Mouse (Mus musculus) stomach, embryonic 15.5 days (tissue): Measurements from ENCODE around the gene Klhl8. TPM values are rescaled to one million over a fixed set of nuclear protein-coding genes. Genes with fewer than 3 reads are reported as not detected.
"Not testable (repeated sequence)": the region's sequence is repeated elsewhere in the genome, so short reads cannot be mapped to it uniquely, and the experiment has no call there.

Experiments used
- ATAC-seq: fragments of 200-750 bp; cut with Nextera tagmentation; 2 replicates; pipeline ENCODE4 v1.8.0; 2017; ENCODE audit warnings: low read depth, moderate number of reproducible peaks, moderate TSS enrichment; ENCODE audit not compliant: insufficient read depth, low FRiP score
- H3K27ac ChIP-seq: fragments of 300-500 bp; sonication (generic); 2 replicates; pipeline ENCODE4 v1.5.1; 2015; ENCODE audit warnings: mild to moderate bottlenecking, inconsistent platforms
- H3K27me3 ChIP-seq: fragments of 300-500 bp; sonication (generic); replicated peaks from 2 replicates; pipeline ENCODE4 v1.6.1; 2015; ENCODE audit warnings: inconsistent platforms
- H3K36me3 ChIP-seq: fragments of 300-500 bp; sonication (generic); 2 replicates; pipeline ENCODE4 v1.6.1; 2015; ENCODE audit warnings: inconsistent platforms
- H3K4me1 ChIP-seq: fragments of 300-500 bp; sonication (generic); 2 replicates; pipeline ENCODE4 v1.6.1; 2015; ENCODE audit warnings: inconsistent platforms
- H3K4me2 ChIP-seq: fragments of 300-500 bp; sonication (generic); 2 replicates; pipeline ENCODE4 v1.6.1; 2015; ENCODE audit warnings: mild to moderate bottlenecking, inconsistent platforms
- H3K4me3 ChIP-seq: fragments of 300-500 bp; sonication (generic); replicated peaks from 2 replicates; pipeline ENCODE4 v1.5.1; 2015; ENCODE audit warnings: inconsistent platforms
- H3K9ac ChIP-seq: fragments of 300-500 bp; sonication (generic); 2 replicates; pipeline ENCODE4 v1.6.1; 2015; ENCODE audit warnings: inconsistent platforms
- H3K9me3 ChIP-seq: fragments of 300-500 bp; sonication (generic); 2 replicates; pipeline ENCODE4 v1.6.1; 2016; ENCODE audit warnings: inconsistent platforms
- WGBS: fragments of 180-500 bp; shearing (Covaris S2); methylation state at CpG from one replicate; pipeline ENCODE4 v1.1.7; 2015; 5-methylcytosine and 5-hydroxymethylcytosine counted together
- polyA plus RNA-seq: library from polyadenylated mRNA; unstranded; fragments of >200 nt; fragmentation: Nextera tagmentation; extraction: Ambion mirVana; gene quantifications from 2 replicates; pipeline ENCODE4 v1.2.1, GENCODE M21; 2015

The Klhl8 gene
- polyA plus RNA-seq = 11.9 and 14.7 TPM in 2 replicates

GRCm38 (mm10) chr5:103910748-103911409 is at the start of gene Klhl8:
TSS of gene Klhl8 (minus strand) at chr5:103911259.
- under 1% methylated on average over 76 of the region's 86 CpGs for WGBS
- Histone ChIP-seq H3K27me3 (no peaks in the 10 kb centered on the region), H3K4me1 (no peaks in the 10 kb centered on the region), H3K4me2 (peak within 1 kb of the TSS; percentile 87), H3K9me3 (no peaks in the 10 kb centered on the region), H3K27ac (peak within 1 kb of the TSS; percentile 44; the same call in 1 of the 2 replicates), H3K9ac (peak within 1 kb of the TSS; percentile 76), H3K36me3 (no peaks in the 10 kb centered on the region), H3K4me3 (peak within 1 kb of the TSS; percentile 89)
- ATAC-seq = peak; percentile 98

GRCm38 (mm10) chr5:103954638-103955037 is 43.6 kb upstream of the Klhl8 start:
- no peak for ATAC-seq
- Histone ChIP-seq H3K27ac (no peak overlapping the region), H3K4me1 (no peaks in the 10 kb centered on the region), H3K4me3 (no peak overlapping the region), H3K4me2 (no peak overlapping the region), H3K9ac (no peak overlapping the region), H3K9me3 (no peaks in the 10 kb centered on the region), H3K27me3 (no peaks in the 10 kb centered on the region), H3K36me3 (no peaks in the 10 kb centered on the region)
- 81% methylated on average over 5 of the region's 5 CpGs for WGBS

GRCm38 (mm10) chr5:103953135-103954083 is 42.4 kb upstream of the Klhl8 start:
- H3K4me1 ChIP-seq = no peaks in the 10 kb centered on the region
- WGBS = 74% methylated on average over 10 of the region's 10 CpGs
- peak; percentile 50; the same call in 1 of the 2 replicates for ATAC-seq
- no peak overlapping the region for H3K4me3 ChIP-seq
- no peaks in the 10 kb centered on the region for H3K27me3 ChIP-seq
- no peak overlapping the region for H3K4me2 ChIP-seq
- no peak overlapping the region for H3K27ac ChIP-seq
- no peaks in the 10 kb centered on the region for H3K9me3 ChIP-seq
- H3K36me3 ChIP-seq = no peaks in the 10 kb centered on the region
- H3K9ac ChIP-seq = no peak overlapping the region

GRCm38 (mm10) chr5:103950138-103950537 is 39.1 kb upstream of the Klhl8 start:
- not testable (repeated sequence) for H3K9ac ChIP-seq, H3K27me3 ChIP-seq, H3K27ac ChIP-seq, H3K4me3 ChIP-seq, ATAC-seq, H3K4me2 ChIP-seq, H3K9me3 ChIP-seq, H3K4me1 ChIP-seq, H3K36me3 ChIP-seq
- 93% methylated on average over 15 of the region's 15 CpGs for WGBS

- Histone ChIP-seq H3K27me3 (no peaks in the 10 kb centered on the region), H3K9me3 (no peaks in the 10 kb centered on the region), H3K4me1 (peaks cover 12% of the 10 kb centered on the region; the same call in 1 of the 2 replicates), H3K27ac (no peak overlapping the region), H3K4me3 (no peak overlapping the region), H3K36me3 (no peaks in the 10 kb centered on the region), H3K9ac (no peak overlapping the region), H3K4me2 (no peak overlapping the region)
- ATAC-seq = no peak
- 38% methylated on average over 6 of the region's 6 CpGs for WGBS
Observed at GRCm38 (mm10) chr5:103943183-103943582, 32.1 kb upstream of the Klhl8 start.

GRCm38 (mm10) chr5:103939856-103940255 is 28.8 kb upstream of the Klhl8 start:
- Histone ChIP-seq H3K4me3 (no peak overlapping the region), H3K27me3 (no peaks in the 10 kb centered on the region), H3K4me2 (no peak overlapping the region), H3K9me3 (no peaks in the 10 kb centered on the region), H3K9ac (no peak overlapping the region), H3K36me3 (no peaks in the 10 kb centered on the region), H3K4me1 (peaks cover 12% of the 10 kb centered on the region; the same call in 1 of the 2 replicates), H3K27ac (no peak overlapping the region)
- WGBS = 47% methylated on average over 1 of the region's 1 CpGs
- ATAC-seq = no peak

- no peaks in the 10 kb centered on the region for H3K36me3 ChIP-seq
- H3K27ac ChIP-seq = no peak overlapping the region
- H3K4me2 ChIP-seq = no peak overlapping the region
- WGBS = 65% methylated on average over 7 of the region's 7 CpGs
- ATAC-seq = no peak
- H3K9me3 ChIP-seq = no peaks in the 10 kb centered on the region
- H3K27me3 ChIP-seq = no peaks in the 10 kb centered on the region
- H3K9ac ChIP-seq = no peak overlapping the region
- no peak overlapping the region for H3K4me3 ChIP-seq
- H3K4me1 ChIP-seq = peaks cover 12% of the 10 kb centered on the region; the same call in 1 of the 2 replicates
Observed at GRCm38 (mm10) chr5:103939350-103939652, 28.2 kb upstream of the Klhl8 start.

GRCm38 (mm10) chr5:103938547-103939349 is 27.7 kb upstream of the Klhl8 start:
- no peak overlapping the region for H3K4me3 ChIP-seq
- H3K4me2 ChIP-seq = no peak overlapping the region
- peaks cover 9% of the 10 kb centered on the region; the same call in 1 of the 2 replicates for H3K4me1 ChIP-seq
- H3K36me3 ChIP-seq = no peaks in the 10 kb centered on the region
- H3K27me3 ChIP-seq = no peaks in the 10 kb centered on the region
- no peak overlapping the region for H3K27ac ChIP-seq
- H3K9me3 ChIP-seq = no peaks in the 10 kb centered on the region
- 49% methylated on average over 11 of the region's 11 CpGs for WGBS
- no peak overlapping the region for H3K9ac ChIP-seq
- no peak for ATAC-seq

- no peaks in the 10 kb centered on the region for H3K9me3 ChIP-seq
- H3K27me3 ChIP-seq = no peaks in the 10 kb centered on the region
- H3K4me3 ChIP-seq = no peak overlapping the region
- H3K9ac ChIP-seq = no peak overlapping the region
- H3K4me1 ChIP-seq = 0 out of 2 replicates have a peak, but pooled peaks cover 6% of the 10 kb centered on the region
- 37% methylated on average over 14 of the region's 14 CpGs for WGBS
- H3K4me2 ChIP-seq = no peak overlapping the region
- H3K27ac ChIP-seq = peak overlapping the region; percentile 27; the same call in 1 of the 2 replicates
- H3K36me3 ChIP-seq = no peaks in the 10 kb centered on the region
- ATAC-seq = peak; percentile 90
Observed at GRCm38 (mm10) chr5:103936906-103937589, 26.0 kb upstream of the Klhl8 start.

- ATAC-seq, H3K27me3 ChIP-seq: not testable (repeated sequence)
Observed at GRCm38 (mm10) chr5:103931924-103932323, 20.9 kb upstream of the Klhl8 start.

GRCm38 (mm10) chr5:103930511-103930910 is 19.5 kb upstream of the Klhl8 start:
- no peak overlapping the region for H3K4me3 ChIP-seq
- H3K4me1 ChIP-seq = no peaks in the 10 kb centered on the region
- no peaks in the 10 kb centered on the region for H3K27me3 ChIP-seq
- no peaks in the 10 kb centered on the region for H3K9me3 ChIP-seq
- 78% methylated on average over 5 of the region's 5 CpGs for WGBS
- H3K27ac ChIP-seq = no peak overlapping the region
- H3K9ac ChIP-seq = no peak overlapping the region
- H3K36me3 ChIP-seq = no peaks in the 10 kb centered on the region
- H3K4me2 ChIP-seq = no peak overlapping the region
- ATAC-seq = no peak

More at GRCm38 (mm10) chr5:103931924-103932323, 20.9 kb upstream of the Klhl8 start:
- H3K27ac ChIP-seq, H3K9me3 ChIP-seq, H3K4me1 ChIP-seq, H3K4me3 ChIP-seq, H3K36me3 ChIP-seq, H3K4me2 ChIP-seq, H3K9ac ChIP-seq: not testable (repeated sequence)
